Mouse (Mus musculus) liver, adult 2 months (tissue): ENCODE measurements at regions not wholly inside any gene's neighbourhood (a gene's known extent, or its start where the extent isn't known, plus 50 kb on each side); places are given as distances from the start of the nearest gene placed in this dataset.

Experiments
- DNase-seq: peaks from one replicate; pipeline ENCODE4 v3.0.0-alpha.2; 2011; ENCODE audit warnings: low read depth, low spot score; ENCODE audit errors: extremely low read depth
- H3K27ac ChIP-seq: fragments of 200-500 bp; replicated peaks from 2 replicates; pipeline ENCODE4 v1.5.1; 2012; ENCODE audit warnings: low read depth, mild to moderate bottlenecking, control low read depth, inconsistent platforms, low read length; ENCODE audit not compliant: insufficient read depth
- H3K27me3 ChIP-seq: fragments of 200-500 bp; 2 replicates; pipeline ENCODE4 v1.6.1; 2012; ENCODE audit warnings: mild to moderate bottlenecking, moderate library complexity, low read length, inconsistent platforms; ENCODE audit not compliant: control insufficient read depth, insufficient read depth
- H3K36me3 ChIP-seq: fragments of 200-500 bp; 2 replicates; pipeline ENCODE4 v1.6.1; 2012; ENCODE audit warnings: low read length, inconsistent platforms; ENCODE audit not compliant: control insufficient read depth, insufficient read depth
- H3K4me1 ChIP-seq: fragments of 200-500 bp; 2 replicates; pipeline ENCODE4 v1.6.1; 2011; ENCODE audit warnings: low read length; ENCODE audit not compliant: control insufficient read depth, insufficient read depth
- H3K4me3 ChIP-seq: fragments of 200-500 bp; 2 replicates; pipeline ENCODE4 v1.5.1; 2011; ENCODE audit warnings: low read depth, mild to moderate bottlenecking, control low read depth, low read length, moderate library complexity; ENCODE audit not compliant: insufficient read depth
- H3K79me2 ChIP-seq: fragments of 200-500 bp; 2 replicates; pipeline ENCODE4 v1.6.1; 2012; ENCODE audit warnings: inconsistent platforms, mild to moderate bottlenecking, low read length, moderate library complexity; ENCODE audit not compliant: control insufficient read depth, insufficient read depth
- H3K9ac ChIP-seq: fragments of 200-500 bp; 2 replicates; pipeline ENCODE4 v1.6.1; 2012; ENCODE audit warnings: low read depth, mild to moderate bottlenecking, control low read depth, inconsistent platforms, low read length
- CTCF ChIP-seq: fragments of 200-500 bp; IDR thresholded peaks from 2 replicates; pipeline ENCODE4 v1.5.1; 2011; ENCODE audit warnings: low read depth, low read length, control low read depth
- POLR2A ChIP-seq: fragments of 200-500 bp; IDR thresholded peaks from 2 replicates; pipeline ENCODE4 v1.6.1; 2011; ENCODE audit warnings: low read length, control low read depth; ENCODE audit not compliant: insufficient read depth; ENCODE audit errors: extremely low read depth
- WGBS: fragments of 180-500 bp; shearing (Covaris S2); methylation state at CpG from one replicate; pipeline ENCODE4 v1.1.7; 2018; 5-methylcytosine and 5-hydroxymethylcytosine counted together

- Histone ChIP-seq H3K79me2 (no peaks in the 10 kb centered on the region), H3K9ac (no peak overlapping the region)
Observed at GRCm38 (mm10) chr3:42211420-42211819, 469.0 kb downstream of the D3Ertd751e start.

GRCm38 (mm10) chr3:42212456-42212855, 470.0 kb downstream of the D3Ertd751e start:
- H3K79me2 ChIP-seq, result no peaks in the 10 kb centered on the region
- no peaks in the 10 kb centered on the region for H3K36me3 ChIP-seq
- H3K27ac ChIP-seq, result no peak overlapping the region
- DNase-seq, result peak; percentile 75
- H3K4me3 ChIP-seq, result no peak overlapping the region
- 45% methylated on average over 5 of the region's 5 CpGs for WGBS
- TF ChIP-seq CTCF (no peak), POLR2A (no peak)
- H3K4me1 ChIP-seq, result no peaks in the 10 kb centered on the region
- H3K27me3 ChIP-seq, result no peaks in the 10 kb centered on the region
- H3K9ac ChIP-seq, result no peak overlapping the region

More at GRCm38 (mm10) chr3:42211420-42211819, 469.0 kb downstream of the D3Ertd751e start:
- H3K4me3 ChIP-seq, result no peak overlapping the region
- 74% methylated on average over 3 of the region's 3 CpGs for WGBS
- H3K4me1 ChIP-seq, result no peaks in the 10 kb centered on the region
- DNase-seq, result no peak
- H3K36me3 ChIP-seq, result no peaks in the 10 kb centered on the region
- TF ChIP-seq POLR2A (no peak), CTCF (no peak)
- H3K27me3 ChIP-seq, result no peaks in the 10 kb centered on the region
- H3K27ac ChIP-seq, result no peak overlapping the region

GRCm38 (mm10) chr3:42213163-42213562, 470.8 kb downstream of the D3Ertd751e start:
- no peak overlapping the region for H3K4me3 ChIP-seq
- WGBS, result 87% methylated on average over 6 of the region's 6 CpGs
- TF ChIP-seq CTCF, result no peak
- TF ChIP-seq POLR2A, result no peak
- no peak for DNase-seq
- H3K36me3 ChIP-seq, result no peaks in the 10 kb centered on the region
- no peaks in the 10 kb centered on the region for H3K27me3 ChIP-seq
- H3K4me1 ChIP-seq, result no peaks in the 10 kb centered on the region
- H3K79me2 ChIP-seq, result no peaks in the 10 kb centered on the region
- H3K27ac ChIP-seq, result no peak overlapping the region
- no peak overlapping the region for H3K9ac ChIP-seq

- peak; percentile 39 for DNase-seq
- TF ChIP-seq CTCF (no peak), POLR2A (no peak)
- no peak overlapping the region for H3K27ac ChIP-seq
Observed at GRCm38 (mm10) chr3:42214624-42215276, 472.3 kb downstream of the D3Ertd751e start.

GRCm38 (mm10) chr3:42218719-42219118, 476.3 kb downstream of the D3Ertd751e start:
- H3K9ac ChIP-seq, result no peak overlapping the region

More at GRCm38 (mm10) chr3:42214624-42215276, 472.3 kb downstream of the D3Ertd751e start:
- Histone ChIP-seq H3K36me3 (no peaks in the 10 kb centered on the region), H3K27me3 (no peaks in the 10 kb centered on the region), H3K9ac (no peak overlapping the region), H3K4me3 (no peak overlapping the region), H3K79me2 (no peaks in the 10 kb centered on the region), H3K4me1 (no peaks in the 10 kb centered on the region)
- 57% methylated on average over 10 of the region's 10 CpGs for WGBS

GRCm38 (mm10) chr3:42227679-42228398, 485.4 kb downstream of the D3Ertd751e start:
- no peak overlapping the region for H3K27ac ChIP-seq
- no peak for DNase-seq
- H3K79me2 ChIP-seq, result no peaks in the 10 kb centered on the region
- TF ChIP-seq CTCF (no peak), POLR2A (no peak)
- 93% methylated on average over 4 of the region's 4 CpGs for WGBS
- H3K9ac ChIP-seq, result no peak overlapping the region
- no peaks in the 10 kb centered on the region for H3K4me1 ChIP-seq
- H3K36me3 ChIP-seq, result no peaks in the 10 kb centered on the region
- no peak overlapping the region for H3K4me3 ChIP-seq
- no peaks in the 10 kb centered on the region for H3K27me3 ChIP-seq

More at GRCm38 (mm10) chr3:42218719-42219118, 476.3 kb downstream of the D3Ertd751e start:
- Histone ChIP-seq H3K27ac (no peak overlapping the region), H3K27me3 (no peaks in the 10 kb centered on the region), H3K4me1 (no peaks in the 10 kb centered on the region), H3K36me3 (no peaks in the 10 kb centered on the region), H3K4me3 (no peak overlapping the region), H3K79me2 (no peaks in the 10 kb centered on the region)
- WGBS, result 84% methylated on average over 3 of the region's 3 CpGs
- TF ChIP-seq CTCF, result no peak
- TF ChIP-seq POLR2A, result no peak
- DNase-seq, result no peak
